Comparison of ENCODE assay signal across 8 mouse cellular contexts in the genomic region with DNA sequence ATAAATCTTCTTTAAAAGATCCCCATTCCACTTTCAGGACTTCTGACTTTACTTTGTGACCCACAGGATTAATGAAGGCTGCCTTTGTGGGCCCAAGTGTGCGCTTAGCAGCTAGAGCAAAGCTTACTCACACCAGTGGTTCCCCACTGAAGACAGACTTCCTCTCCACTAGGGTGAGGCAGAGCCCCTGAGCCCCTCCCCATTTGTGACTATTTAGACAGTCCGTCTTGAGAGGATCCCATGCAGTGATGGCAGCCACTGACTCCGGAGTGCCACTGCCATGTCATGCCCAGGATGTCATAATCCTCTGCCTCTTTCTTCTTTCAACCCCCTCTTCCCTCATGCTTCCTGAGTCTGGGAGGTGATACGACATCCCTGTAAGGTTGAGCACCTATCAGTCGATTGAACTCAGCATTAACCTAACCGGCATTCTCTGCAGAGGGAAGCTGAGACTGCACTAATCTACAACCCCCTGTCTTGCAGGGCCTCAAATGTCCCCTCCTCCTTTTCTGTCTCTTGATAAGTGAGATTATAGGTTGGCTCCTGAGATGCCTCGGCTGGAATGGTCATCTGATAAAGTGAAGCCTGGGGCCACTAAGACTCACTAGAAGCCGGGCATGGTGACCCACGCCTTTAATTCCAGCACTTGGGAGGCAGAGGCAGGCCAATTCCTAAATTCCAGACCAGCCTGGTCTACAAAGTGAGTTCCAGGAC. TPM values are rescaled to one million over a fixed set of nuclear protein-coding genes. Genes with fewer than 3 reads are reported as not detected.
DNase-seq lines count a peak whose midpoint lies in the region; ATAC-seq and TF ChIP-seq lines count a peak whose summit lies in the region.

No protein-coding gene starts in this region.

- ATAC-seq in kidney, embryonic 16.5 days (ENCODE audit: low FRiP score, low TSS enrichment) = no peak
- no peak for ATAC-seq in embryonic facial prominence, embryonic 14.5 days (ENCODE audit: low read depth)
- no peak for ATAC-seq in liver, embryonic 14.5 days (ENCODE audit: insufficient read depth)
- no peak for ATAC-seq in forebrain, postnatal 0 days

- peaks cover 24% of the 10 kb centered on the region for H3K4me1 ChIP-seq in kidney, embryonic 16.5 days (ENCODE audit: insufficient read depth, low read length)
- H3K4me1 ChIP-seq in embryonic facial prominence, embryonic 14.5 days (ENCODE audit: control insufficient read depth, insufficient read depth, low read length) = peaks cover 8% of the 10 kb centered on the region; the same call in 1 of the 2 replicates
- H3K4me1 ChIP-seq in liver, embryonic 14.5 days (replicated peaks; ENCODE audit: control insufficient read depth in 2 of 2, insufficient read depth in 2 of 2, low read length in 1 of 2) = peaks cover 14 to 16% of the 10 kb centered on the region in 2 experiments
- no peaks in the 10 kb centered on the region for H3K4me1 ChIP-seq in forebrain, postnatal 0 days (ENCODE audit: insufficient read depth)

- peaks cover 12% of the 10 kb centered on the region for H3K36me3 ChIP-seq in kidney, embryonic 16.5 days (ENCODE audit: insufficient read depth, low read length)
- peaks cover 14% of the 10 kb centered on the region for H3K36me3 ChIP-seq in embryonic facial prominence, embryonic 14.5 days (ENCODE audit: control insufficient read depth, insufficient read depth, low read length)
- H3K36me3 ChIP-seq in liver, embryonic 14.5 days (replicated peaks; ENCODE audit: control insufficient read depth, insufficient read depth, low read depth) = peaks cover 13% of the 10 kb centered on the region
- peaks cover under 1% of the 10 kb centered on the region; the same call in 1 of the 2 replicates for H3K36me3 ChIP-seq in forebrain, postnatal 0 days (ENCODE audit: insufficient read depth)

- no peaks in the 10 kb centered on the region for H3K27me3 ChIP-seq in kidney, embryonic 16.5 days (ENCODE audit: insufficient read depth, low read length)
- no peaks in the 10 kb centered on the region for H3K27me3 ChIP-seq in embryonic facial prominence, embryonic 14.5 days (replicated peaks; ENCODE audit: control insufficient read depth, insufficient read depth, low read length)
- no peaks in the 10 kb centered on the region for H3K27me3 ChIP-seq in liver, embryonic 14.5 days (ENCODE audit: control insufficient read depth, insufficient read depth, low read length)
- no peaks in the 10 kb centered on the region for H3K27me3 ChIP-seq in forebrain, postnatal 0 days (ENCODE audit: insufficient read depth, low read length)

- DNase-seq in kidney, postnatal 10 days = no peak
- DNase-seq in R1 (ENCODE audit: low read depth, low spot score) = peak; percentile 90
- no peak for DNase-seq in embryonic facial prominence, embryonic 14.5 days (ENCODE audit: low spot score)
- DNase-seq in liver, embryonic 14.5 days (ENCODE audit: low read depth in 3 of 3, low spot score in 3 of 3) = no peak
- no peak for DNase-seq in frontal cortex, postnatal 14 days (ENCODE audit: low spot score in 2 of 2)
- no peak for DNase-seq in urinary bladder, postnatal 10 days (ENCODE audit: low spot score)
- no peak for DNase-seq in forebrain, postnatal 0 days

- H3K4me2 ChIP-seq in kidney, embryonic 16.5 days (replicated peaks; ENCODE audit: low read depth, low read length) = no peak overlapping the region
- H3K4me2 ChIP-seq in embryonic facial prominence, embryonic 14.5 days (ENCODE audit: low read depth, low read length) = no peak overlapping the region
- H3K4me2 ChIP-seq in liver, embryonic 14.5 days (ENCODE audit: low read depth) = peak overlapping the region; percentile 95
- H3K4me2 ChIP-seq in forebrain, postnatal 0 days (ENCODE audit: low read depth) = no peak overlapping the region

- peak overlapping the region; percentile 100 for H3K27ac ChIP-seq in kidney, embryonic 16.5 days (ENCODE audit: low read length)
- peak overlapping the region; percentile 99 for H3K27ac ChIP-seq in embryonic facial prominence, embryonic 14.5 days (replicated peaks; ENCODE audit: low read depth, low read length)
- peak overlapping the region; percentile 92 for H3K27ac ChIP-seq in liver, embryonic 14.5 days
- no peak overlapping the region for H3K27ac ChIP-seq in forebrain, postnatal 0 days (ENCODE audit: low read depth, low read length)

- no peak overlapping the region for H3K9ac ChIP-seq in kidney, embryonic 16.5 days (replicated peaks; ENCODE audit: low read length)
- no peak overlapping the region for H3K9ac ChIP-seq in embryonic facial prominence, embryonic 14.5 days (ENCODE audit: low read depth, low read length)
- peak overlapping the region; percentile 99 for H3K9ac ChIP-seq in liver, embryonic 14.5 days (replicated peaks)
- no peak overlapping the region for H3K9ac ChIP-seq in forebrain, postnatal 0 days

- no peaks in the 10 kb centered on the region for H3K9me3 ChIP-seq in kidney, embryonic 16.5 days (ENCODE audit: low read length)
- H3K9me3 ChIP-seq in embryonic facial prominence, embryonic 14.5 days (ENCODE audit: control insufficient read depth, low read length) = no peaks in the 10 kb centered on the region
- no peaks in the 10 kb centered on the region for H3K9me3 ChIP-seq in liver, embryonic 14.5 days (ENCODE audit: control insufficient read depth, low read length)
- no peaks in the 10 kb centered on the region for H3K9me3 ChIP-seq in forebrain, postnatal 0 days (ENCODE audit: low read length)

- no peak for TF ChIP-seq CTCF in liver, embryonic 14.5 days (IDR thresholded peaks at IDR 0.05; ENCODE audit: low read depth)
- no peak for TF ChIP-seq CTCF in forebrain, postnatal 0 days (IDR thresholded peaks at IDR 0.05; ENCODE audit: low read depth)

- no peak overlapping the region for H3K4me3 ChIP-seq in kidney, embryonic 16.5 days (ENCODE audit: low read length)
- no peak overlapping the region for H3K4me3 ChIP-seq in embryonic facial prominence, embryonic 14.5 days (ENCODE audit: low read depth, low read length)
- H3K4me3 ChIP-seq in liver, embryonic 14.5 days (ENCODE audit: insufficient read depth in 1 of 2, low read depth in 2 of 2, low read length in 2 of 2) = no peak overlapping the region
- H3K4me3 ChIP-seq in forebrain, postnatal 0 days (ENCODE audit: low read depth, low read length) = no peak overlapping the region

- WGBS in kidney, embryonic 16.5 days = 76% methylated on average over 9 of the region's 9 CpGs
- 80% methylated on average over 9 of the region's 9 CpGs for WGBS in embryonic facial prominence, embryonic 14.5 days
- WGBS in liver, embryonic 14.5 days (ENCODE audit: insufficient replicate concordance) = 25% methylated on average over 9 of the region's 9 CpGs
- WGBS in forebrain, postnatal 0 days = 84% methylated on average over 9 of the region's 9 CpGs

- no peak for TF ChIP-seq EP300 in liver, embryonic 14.5 days (IDR thresholded peaks at IDR 0.05; ENCODE audit: low read depth)

RNA-seq across cellular contexts. Expression of gene Hspa8, which starts 2.4 kb away (rescaled TPM):
- 2,859 and 3,187 TPM in 2 replicates for polyA plus RNA-seq in kidney, embryonic 16.5 days (2015; fragmentation: Nextera tagmentation; extraction: Ambion mirVana)
- 2,298 and 2,577 TPM in 2 replicates for polyA plus RNA-seq in embryonic facial prominence, embryonic 14.5 days (2014; fragmentation: Nextera tagmentation; extraction: Ambion mirVana)
- 1,333 and 1,529 TPM in 2 replicates for polyA plus RNA-seq in liver, embryonic 14.5 days (2012; rRNA removed)
- 1,148 and 1,204 TPM in 2 replicates for polyA plus RNA-seq in liver, embryonic 14.5 days (2014; fragmentation: Nextera tagmentation; extraction: Ambion mirVana)
- 3,364 and 4,241 TPM in 2 replicates for total RNA-seq in forebrain, postnatal 0 days (2014; rRNA removed)
- polyA plus RNA-seq in forebrain, postnatal 0 days (2015; fragmentation: Nextera tagmentation; extraction: Ambion mirVana) = 2,287 and 2,372 TPM in 2 replicates
